Mouse (Mus musculus): ENCODE measurements around the gene Eid1.

Gene Eid1

DNA sequence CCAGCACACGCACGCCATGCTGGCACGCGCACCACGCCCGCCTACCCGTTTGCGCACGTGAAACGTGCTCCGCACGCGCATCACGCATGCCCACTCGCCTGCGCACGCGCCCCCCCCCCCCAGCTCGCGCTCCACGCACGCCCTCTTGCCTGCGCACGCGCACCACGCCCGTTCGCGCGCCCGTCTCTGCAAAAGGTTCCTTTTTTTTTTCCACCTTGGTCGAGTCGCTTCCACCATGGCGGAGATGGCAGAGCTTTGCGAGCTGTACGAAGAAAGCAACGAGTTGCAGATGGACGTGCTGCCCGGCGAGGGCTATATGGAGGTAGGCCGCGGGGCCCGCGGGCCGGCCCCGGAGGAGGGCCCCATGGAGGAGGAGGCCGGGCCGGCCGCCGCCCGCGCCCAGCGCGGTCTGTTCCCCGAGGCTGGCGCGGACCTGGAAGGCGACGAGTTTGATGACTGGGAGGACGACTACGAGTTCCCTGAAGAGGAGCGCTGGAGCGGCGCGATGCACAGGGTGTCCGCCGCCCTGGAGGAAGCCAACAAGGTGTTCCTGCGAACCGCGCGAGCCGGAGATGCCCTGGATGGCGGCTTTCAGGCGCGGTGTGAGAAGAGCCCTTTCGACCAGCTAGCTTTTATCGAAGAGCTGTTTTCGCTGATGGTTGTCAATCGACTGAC, at the start of gene Eid1:
TSS of gene Eid1 (plus strand) at position 139 of the 675 bp plus-strand sequence.
- peak; percentile 85 for DNase-seq

DNA sequence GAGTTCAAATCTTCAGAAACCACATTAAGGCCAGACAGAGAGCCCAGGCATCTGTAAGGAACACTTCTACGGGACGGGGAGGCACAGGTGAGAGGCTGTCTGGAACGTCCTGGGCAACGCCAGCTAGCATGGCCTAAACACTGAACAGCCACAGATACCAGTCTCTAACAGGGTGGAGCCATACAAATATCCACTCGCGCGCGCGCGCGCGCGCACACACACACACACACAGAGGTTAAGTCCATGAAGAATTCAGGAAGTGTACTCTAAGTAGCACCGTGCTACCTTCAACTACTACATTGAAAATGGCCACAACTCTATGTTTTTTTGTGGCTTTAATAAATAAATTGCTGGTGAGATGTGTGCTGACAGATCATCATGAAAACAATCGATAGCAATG, 49.7 kb upstream of the Eid1 start:
- DNase-seq, result no peak

DNA sequence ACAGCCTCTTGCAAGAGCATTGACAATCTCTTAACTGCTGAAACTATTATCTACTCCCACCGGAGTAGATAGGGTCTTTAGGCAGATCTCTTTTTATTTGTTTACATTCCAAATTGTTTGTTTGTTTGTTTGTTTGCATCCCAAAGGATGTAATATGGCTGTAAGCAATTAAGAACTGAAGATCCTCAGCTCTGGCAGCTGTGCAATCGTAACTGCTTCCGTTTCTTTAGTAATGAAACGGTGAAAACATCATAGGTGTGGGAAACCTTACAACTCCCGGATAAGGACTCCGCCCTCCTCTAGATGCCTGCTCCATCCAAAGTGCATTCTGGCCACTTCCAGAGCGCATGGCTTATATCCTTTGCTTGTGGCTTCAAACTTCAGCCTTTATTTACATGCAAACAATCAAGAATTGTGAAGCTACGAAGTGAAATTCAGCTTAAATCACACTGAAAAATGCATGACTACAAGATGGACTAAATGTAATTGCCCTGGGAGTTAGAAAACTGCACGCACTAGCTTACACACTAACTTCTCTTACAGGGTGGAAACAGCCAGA, 48.7 kb upstream of the Eid1 start:
- no peak for DNase-seq

DNA sequence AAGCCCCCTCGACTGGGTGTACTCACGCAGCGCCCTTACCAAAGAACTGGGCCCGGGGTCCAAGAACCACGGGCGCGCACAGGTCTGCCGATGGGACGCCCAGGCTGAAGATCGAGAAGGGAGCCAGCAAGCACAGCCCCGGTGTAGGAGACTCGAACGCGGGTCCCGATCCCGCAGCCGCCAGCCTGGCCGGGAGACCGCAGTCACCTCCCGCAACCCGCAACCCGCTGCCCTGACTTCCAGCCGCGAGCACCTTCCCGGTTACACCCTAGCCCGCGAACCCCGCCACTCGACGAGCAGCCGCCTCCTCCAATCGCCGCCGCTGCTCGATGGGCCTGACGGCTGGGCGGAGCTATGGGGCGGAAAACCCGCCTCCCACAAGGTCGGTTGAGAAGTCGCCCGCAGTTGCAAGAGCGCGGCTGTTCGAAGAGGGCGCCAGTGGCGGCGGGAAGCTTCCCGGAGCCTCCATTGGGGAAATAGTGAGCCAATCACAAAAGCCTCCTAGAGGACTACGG, 48.0 kb upstream of the Eid1 start, which contains the start of gene Cep152:
TSS of gene Cep152 (minus strand) at position 277 of the 515 bp plus-strand sequence.
- DNase-seq, result peak; percentile 98

DNA sequence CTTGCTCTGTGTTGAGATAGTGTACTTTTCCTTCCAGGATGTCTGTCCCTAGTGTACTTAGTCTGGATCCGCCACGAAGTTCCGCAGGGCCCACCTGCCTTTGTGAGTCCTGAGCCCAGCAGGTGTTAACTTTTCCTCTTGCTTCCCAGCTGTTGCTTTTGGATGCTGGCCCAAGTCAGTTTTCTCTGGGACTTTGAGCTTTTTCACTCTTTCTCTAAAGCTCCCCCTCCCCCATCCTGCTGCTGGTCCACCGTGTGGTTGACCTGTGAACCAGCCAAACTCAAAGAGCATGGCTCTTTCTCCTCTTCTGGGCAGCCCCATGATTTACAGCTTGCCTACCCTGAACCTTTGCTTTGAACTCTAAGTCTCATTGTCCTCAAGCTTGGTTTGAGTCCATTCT, 46.4 kb upstream of the Eid1 start:
- DNase-seq, result no peak

DNA sequence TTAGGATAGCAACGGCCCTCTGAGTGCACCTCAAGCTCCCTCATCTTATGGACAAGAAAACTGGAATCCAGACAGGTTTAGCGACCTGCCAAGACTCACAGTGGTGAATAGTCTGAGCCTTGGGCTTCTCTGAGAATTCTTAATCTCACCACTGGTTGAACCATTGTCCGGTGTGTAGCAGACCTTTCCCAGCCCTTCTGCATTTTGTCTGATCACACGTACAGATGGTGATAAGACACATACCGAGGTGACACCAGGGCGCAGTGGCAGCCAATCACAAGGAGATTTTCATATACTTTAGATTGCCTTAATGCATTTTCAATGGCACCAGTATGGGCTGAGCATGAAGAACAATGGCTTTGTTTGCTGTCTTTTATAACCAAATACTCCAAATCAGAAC, 44.4 kb upstream of the Eid1 start:
- DNase-seq, result no peak

DNA sequence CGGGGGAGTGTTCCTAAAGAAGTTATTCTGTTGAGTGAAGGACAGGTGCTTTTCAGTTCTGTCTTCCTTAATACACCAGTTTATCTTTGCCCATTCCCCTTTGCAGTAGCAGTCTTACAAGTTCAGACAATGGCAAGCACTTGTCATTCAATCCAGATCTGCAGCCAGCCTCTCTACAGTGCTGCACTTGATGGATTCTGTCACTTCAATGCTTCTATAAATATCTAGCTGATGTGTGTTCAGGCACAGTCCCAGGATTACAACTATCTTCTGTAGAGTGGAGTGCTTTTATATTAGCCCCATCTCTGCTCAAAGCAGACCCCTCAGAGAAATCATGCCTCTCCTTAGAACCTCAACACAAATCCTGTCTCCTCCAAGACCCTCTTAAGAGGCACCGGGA, 42.9 kb upstream of the Eid1 start:
- no peak for DNase-seq

DNA sequence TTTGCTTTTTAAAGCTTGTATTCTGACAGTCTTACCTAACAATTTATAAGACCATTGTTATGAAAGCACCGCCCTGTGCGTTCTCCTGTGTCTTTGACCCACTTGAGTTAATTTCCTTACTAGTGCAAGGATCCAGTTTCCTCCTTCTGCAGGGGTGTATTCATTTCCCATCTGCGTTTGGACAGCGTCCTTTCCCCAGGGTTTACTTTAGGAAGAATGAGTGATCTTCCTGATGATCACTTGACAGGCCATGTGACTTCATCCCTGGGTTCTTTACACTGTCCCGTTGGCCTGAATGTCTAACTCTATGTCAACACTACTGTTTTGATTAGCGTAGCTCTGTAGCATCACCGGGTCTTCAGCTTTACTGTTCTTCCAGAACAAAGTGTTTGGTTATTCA, 35.6 kb upstream of the Eid1 start:
- DNase-seq, result no peak

DNA sequence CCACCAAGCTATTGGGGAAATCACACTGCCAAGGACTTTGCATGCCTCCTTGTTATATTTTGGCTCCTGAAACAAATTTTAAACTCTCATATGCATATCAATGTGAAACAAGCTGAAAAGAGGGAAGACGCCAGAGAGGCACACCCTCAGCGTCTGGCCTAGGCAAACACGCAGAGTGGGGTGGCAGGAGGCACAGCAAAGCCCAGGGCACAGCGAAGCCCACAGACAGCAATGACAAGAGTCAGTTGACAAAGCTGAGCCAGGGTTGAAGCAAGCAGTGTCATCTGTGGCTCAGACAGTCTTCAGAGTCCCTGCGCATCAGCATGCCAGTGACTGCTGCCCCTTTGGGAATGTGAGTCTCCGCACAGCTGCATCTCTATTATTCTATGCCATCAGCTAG, 28.0 kb upstream of the Eid1 start:
- no peak for DNase-seq

DNA sequence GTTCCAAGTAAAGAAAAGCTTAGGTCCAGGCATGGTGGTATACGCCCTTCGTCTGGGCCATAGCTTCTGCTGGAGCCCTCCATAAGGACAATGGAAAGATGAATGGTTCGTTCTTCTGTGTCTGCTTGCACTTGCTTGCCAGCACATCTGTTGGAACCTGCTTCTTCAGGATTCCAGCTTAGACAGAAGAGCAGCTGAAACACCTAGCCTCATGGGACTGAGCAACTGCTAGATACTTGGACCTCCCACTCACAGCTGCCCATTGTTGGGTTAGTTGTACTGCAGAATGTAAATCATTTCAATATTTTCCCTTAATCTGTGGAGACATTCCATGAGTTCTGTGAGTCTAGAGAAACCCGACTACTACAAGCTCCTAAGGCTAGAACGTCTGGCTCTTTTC, 22.9 kb upstream of the Eid1 start:
- DNase-seq, result no peak

DNA sequence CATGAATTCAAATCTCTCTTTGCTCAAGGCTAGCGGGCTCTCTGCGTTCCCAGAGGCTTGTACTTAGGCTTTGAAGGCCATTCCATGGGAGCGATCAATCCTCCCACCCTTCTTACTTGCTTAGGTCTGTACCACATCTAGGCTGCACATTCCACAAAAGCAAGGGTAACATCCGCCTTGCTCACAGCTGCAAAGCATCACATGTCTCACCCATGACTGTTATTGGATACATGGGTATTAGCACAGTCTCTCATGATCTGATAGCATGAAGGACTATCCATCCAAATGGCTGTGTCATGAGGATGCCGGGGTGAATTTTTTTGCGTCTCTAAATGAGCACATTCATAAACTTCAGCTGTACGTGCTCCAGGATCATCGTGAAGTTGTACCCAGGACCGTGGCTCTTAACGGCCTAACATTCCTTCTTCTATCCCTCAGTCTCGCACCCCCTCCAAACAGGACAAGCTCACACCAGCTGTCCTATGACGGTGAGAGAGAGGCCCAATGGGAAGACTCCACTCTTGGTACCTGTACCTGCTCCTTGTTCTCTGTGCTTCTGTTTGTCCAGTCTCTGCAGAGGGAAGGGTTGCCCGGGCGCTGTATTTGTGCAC, 22.0 kb upstream of the Eid1 start:
- DNase-seq, result no peak

DNA sequence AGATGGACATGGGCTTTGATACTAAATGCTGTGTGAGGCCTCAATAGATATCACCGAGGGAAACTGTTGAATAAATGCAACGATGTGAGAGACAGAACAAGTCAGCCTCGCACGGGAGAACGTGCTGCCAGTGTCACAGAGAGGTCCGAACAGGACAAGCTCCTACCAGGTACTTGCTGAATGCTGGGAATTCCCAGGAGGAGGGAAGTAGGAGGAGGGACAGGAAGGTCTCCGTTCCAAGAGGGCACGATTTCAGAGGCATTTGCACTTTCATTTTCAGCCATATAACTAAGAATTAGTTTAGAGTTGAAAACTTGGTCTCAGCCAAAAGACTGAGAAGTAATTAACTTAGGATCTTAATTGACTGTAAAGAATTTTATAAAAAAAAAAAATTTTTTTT, 21.3 kb upstream of the Eid1 start:
- DNase-seq, result no peak

DNA sequence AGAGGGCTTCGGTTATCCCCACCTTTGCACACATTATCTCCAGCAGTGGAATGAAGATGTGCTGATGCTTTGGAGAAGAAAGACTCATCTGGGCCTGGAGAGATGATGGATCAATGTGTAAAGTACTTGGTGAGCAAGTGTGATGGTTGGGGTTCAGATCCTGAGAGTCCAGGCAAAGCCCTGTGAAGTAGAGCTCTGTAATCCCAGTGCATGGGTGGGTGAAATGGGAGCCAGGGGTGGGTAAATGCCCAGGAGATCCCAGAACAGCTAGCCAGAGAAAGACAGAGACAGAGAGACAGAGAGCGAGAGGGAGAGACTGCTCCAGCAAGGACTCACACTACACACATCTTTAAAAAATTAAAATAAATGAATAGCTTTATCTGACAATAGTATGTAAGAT, 19.6 kb upstream of the Eid1 start:
- no peak for DNase-seq

DNA sequence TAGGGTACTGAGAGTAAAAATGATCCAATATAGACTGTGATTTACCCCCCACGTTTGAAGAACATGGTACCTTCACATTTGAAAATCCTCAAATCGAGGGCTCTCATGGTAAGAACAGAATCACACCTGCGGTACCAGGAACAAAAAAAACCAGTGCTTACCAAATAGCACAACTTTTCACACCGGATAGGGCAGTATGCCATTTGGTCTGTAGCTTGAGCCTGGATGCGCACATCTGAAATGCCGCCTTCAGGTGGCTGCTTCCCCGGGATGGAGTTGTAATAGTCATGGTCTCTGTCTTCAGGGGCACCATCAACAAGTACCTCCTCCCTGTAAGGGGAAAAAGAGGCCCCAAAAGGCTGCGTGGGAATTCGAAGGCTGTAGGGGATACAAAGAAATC, 17.5 kb upstream of the Eid1 start:
- no peak for DNase-seq

DNA sequence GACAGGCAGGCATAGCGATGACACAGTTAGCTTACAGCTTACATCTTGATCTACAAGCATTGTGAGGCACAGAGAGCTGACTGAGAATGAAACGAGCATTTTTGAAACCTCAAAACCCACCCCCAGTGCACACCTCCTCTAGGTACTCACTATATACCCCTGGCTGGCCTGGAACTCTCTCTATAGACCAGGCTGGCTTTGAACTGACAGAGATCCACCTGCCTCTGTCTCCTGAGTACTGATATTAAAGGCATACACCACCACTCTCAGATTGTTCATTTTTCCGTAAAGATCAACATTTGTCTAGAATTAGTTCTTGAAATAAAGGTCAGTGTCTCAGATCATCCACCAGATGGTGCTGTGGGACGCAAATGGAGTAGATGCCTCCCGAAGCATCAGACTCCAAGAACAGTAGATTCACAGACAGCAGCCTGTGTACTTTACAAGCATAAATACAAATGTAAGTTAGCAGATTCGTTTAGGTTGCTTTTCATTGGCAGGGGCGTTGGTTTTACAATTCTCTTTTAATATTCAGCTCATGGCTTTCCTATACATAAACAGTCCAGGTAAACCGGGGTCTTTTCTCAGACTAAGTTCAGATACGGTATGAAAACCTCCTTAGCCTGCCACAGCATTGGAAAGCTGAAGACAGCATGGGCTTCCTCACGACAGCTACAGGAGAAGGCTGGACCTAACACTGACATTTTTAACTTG, 12.9 kb upstream of the Eid1 start:
- DNase-seq, result peak; percentile 79

DNA sequence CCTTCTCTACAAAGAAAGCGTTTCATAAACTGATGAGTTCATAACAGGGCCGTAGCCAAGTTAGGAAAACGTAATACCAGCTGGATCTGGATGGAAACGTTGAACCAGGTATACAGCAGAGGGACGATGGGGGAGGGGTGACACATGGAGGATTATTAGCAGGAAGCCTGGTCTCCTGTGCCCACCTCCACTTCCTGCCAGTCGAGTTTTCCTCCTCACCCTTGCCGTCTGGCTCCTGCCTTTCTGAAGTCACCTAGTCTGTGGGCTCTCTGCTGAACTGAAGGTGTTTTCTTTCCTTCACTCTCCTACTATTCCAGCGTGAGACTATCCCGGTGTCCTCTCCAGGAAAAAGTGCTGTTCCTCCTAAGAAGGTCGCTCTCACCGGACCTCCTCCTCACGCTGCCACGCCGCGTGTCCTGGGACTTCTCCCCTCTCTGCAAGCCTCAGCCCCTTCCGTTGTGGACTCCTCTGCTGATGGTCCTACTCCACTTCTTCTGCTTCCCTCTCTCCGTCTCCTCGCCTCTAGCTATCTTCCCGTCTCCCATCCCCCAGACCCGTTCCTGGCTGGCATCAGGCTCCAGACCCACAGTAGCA, 12.3 kb upstream of the Eid1 start:
- peak; percentile 51 for DNase-seq

DNA sequence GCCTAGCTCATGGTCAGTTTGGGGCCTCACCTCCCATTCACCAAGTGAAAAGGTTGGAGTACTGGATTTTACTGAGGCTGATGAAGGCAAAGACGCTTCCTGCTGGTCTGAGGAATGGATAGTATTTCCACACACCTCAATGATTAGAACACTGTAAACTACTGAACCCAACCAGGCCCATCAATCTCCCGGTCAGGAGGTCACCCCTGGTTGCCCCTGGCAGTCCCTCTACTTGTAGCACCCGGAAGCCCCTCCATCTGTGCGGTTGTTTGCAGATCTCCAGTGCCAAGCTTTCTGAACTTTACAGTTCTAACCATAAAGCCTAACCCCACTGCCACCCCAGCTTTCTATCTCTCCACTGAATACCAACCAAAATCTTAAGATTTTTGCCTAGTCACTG, 11.7 kb upstream of the Eid1 start:
- DNase-seq, result no peak

DNA sequence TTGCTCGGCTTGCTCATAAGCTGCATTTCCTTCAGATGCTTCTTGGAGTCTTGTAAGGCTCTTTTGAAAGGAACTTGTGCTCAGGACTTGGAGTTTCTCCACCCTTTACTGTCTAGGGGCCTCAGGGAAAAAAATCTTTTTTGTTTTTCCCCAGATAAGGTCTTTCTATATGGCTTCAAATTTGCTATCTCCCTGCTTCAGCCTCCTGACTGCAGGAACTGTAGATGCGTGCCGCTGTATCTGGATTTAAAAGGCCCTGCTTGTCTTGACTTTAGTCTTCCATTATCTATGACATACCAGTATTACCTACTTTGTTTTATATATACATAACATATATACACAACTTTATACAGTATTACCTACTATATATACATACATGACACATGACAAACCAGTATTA, 10.4 kb upstream of the Eid1 start:
- DNase-seq, result no peak

DNA sequence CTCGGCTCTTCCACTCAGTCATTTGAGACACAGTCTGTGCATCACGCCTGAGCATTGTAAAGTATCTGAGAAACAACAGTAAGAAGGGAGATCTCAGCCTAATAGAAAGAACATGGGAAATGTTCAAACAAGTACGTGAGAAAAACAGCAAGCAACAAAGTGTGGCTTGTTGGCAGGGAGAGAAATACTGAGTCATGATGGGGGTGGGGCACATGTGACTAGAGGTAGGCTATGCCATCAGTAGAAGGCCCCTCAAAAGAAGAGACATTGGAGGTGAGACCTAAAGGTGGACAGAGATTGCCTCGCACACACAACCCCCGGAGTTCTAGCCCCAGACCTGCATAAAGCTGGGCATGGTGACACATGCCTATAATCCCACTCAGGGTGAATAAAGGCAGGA, 7.7 kb upstream of the Eid1 start:
- DNase-seq, result no peak

DNA sequence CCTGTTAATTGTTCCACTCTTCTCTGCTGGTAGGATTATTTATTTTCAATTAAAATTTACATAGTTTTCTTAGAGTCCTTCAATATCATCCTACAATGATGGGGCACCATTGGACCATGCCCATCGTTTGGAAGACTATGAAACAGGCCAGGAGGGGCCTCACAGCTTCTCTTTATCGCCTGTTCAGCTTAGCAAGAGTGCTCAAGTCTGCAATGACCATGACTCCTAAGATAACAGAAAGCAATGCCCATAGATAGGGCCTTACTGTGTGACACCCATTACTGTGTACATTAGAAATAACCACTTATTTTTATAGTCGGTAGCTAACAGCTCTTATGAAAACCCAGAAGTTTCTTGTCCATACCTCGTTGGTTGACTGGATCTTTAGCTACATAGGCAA, 7.0 kb upstream of the Eid1 start:
- DNase-seq, result no peak

DNA sequence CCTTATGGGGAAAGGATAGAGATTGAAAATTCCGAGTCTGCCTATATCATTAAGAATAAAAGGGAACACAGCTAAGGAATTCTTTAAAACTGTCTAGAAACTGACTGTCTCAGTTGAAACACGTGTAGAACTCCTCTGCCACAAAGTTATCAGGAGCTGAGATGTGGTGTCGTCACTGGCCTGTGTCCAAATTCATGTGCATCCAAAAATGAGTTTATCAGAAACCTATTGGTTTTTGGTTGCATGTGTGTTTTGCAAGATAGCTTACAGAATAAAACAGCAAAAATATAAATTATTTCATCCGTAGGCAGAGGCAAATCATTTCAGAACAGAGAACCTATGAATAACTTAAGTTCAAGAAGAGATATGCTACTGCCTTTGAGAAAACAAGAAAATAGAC, 6.2 kb upstream of the Eid1 start:
- DNase-seq, result no peak

DNA sequence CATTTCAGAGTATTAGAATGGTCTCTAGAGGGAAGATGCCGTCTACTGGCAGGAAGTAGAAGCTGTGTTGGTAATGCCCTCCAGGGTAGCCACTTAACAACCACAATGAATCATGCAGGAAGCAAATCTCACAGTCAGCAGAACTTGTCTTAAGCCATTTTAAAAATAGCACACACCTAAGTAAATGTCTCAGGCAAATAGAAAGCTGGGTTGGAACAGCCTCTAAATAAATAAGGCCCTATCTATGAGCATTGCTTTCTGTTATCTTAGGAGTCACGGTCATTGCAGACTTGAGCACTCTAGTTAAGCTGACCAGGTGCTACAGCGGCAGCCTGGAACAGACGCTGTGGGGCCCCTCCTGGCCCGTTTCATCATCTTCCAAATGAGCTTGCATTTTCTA, 5.7 kb upstream of the Eid1 start:
- no peak for DNase-seq

DNA sequence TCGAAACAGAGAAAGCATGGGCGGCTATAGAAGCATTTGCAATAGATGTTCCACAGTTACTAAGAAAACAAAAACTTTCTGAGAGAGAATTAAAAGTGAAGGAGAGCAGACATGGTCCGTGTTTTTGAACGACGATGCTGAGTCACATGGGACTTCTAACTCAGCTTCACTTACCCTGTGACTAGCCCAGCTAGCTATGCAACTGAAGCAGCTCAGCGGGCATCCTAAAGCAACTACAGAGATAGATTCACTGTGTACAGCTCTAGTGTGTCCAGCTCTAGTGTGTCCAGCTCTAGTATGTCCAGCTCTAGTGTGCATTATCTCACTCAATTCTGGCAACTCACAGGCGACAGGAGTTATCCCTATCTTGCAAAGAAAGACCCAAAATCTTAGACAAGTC, 5.2 kb upstream of the Eid1 start:
- DNase-seq, result no peak

DNA sequence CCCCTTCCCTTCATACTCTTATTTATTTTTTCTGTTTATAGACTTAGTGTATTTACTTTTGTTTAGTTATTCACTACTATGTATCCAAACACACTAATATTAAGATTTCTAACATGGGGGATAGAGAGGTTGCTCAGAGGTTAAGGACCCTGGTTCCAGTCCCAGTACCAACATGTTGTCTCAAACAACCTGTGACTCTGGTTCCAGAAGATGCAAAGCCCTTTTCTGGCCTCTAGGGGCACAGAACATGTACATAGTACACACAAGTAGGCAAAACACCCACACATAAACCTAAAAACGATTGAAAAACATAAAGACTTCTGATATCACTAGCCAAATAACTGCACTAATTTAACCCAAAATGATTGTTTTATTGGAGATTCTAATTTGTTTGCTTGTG, 2.0 kb upstream of the Eid1 start:
- DNase-seq, result peak; percentile 45

Measured in thymus, postnatal 14 days (tissue).